Mouse (Mus musculus) megakaryocyte progenitor cell, adult 5-6 weeks (primary cell): Measurements from ENCODE around the gene Nmrk2. TPM values are rescaled to one million over a fixed set of nuclear protein-coding genes. Genes with fewer than 3 reads are reported as not detected.

Experiments
- ATAC-seq: replicated peaks from 2 replicates; pipeline ENCODE4 v1.8.0; 2016; ENCODE audit warnings: mild to moderate bottlenecking, moderate TSS enrichment, inconsistent platforms; ENCODE audit not compliant: poor library complexity
- total RNA-seq, 2 experiments: library from RNA; stranded (forward) in 1 of 2; stranded (reverse) in 1 of 2; fragments of 157-497, 149-512 nt in 1 of 2; fragments of 200-1000 nt in 1 of 2; gene quantifications; 2 replicates each; pipeline versions ENCODE4 v1.2.3 to v1.2.4; 2015 to 2017

Nmrk2 gene
- total RNA-seq, 2 experiments from 2014 or later, result not detected

DNA sequence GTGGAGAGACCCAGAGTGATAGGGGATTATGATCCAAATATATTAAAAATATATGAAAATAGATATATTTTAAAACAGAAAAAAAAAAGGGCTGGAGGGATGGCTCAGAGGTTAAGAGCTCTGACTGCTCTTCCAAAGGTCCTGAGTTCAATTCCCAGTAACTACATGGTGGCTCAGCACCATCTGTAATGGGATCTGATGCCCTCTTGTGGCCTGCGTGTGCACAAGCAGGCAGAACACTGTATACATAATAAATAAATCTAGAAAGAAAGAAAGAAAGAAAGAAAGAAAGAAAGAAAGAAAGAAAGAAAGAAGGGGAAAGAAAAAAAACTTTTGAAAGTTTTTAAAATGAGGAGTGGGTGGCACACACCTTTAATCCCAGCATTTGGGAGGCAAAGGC is 15.4 kb upstream of the Nmrk2 start:
- peak; percentile 45; the same call in 1 of the 2 replicates for ATAC-seq

GRCm38 (mm10) chr10:81216810-81217209 is 15.0 kb upstream of the Nmrk2 start:
- no peak for ATAC-seq

GRCm38 (mm10) chr10:81216260-81216659 is 14.4 kb upstream of the Nmrk2 start:
- 0 out of 2 replicates have a peak, but pooled peaks have one; percentile 24 for ATAC-seq

DNA sequence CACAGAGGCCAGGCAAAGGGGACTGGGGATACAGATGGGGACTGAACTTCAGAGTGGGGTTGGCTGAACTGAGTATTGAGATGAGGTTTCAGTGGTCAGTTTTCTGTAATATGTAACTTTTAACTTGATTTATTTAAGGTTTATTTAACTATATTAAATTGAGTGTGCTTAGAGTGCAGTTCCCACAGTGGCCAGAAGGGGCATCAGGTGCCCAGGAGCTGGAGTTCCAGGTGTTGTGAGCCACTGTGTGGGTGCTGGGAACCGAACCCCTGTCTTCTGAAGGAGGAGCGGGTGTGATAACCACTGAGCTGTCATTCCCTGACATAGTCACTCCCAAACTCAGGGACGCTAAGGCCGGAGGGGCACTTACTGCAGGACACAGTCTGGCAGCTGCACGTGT is 8.3 kb upstream of the Nmrk2 start:
- ATAC-seq, result no peak

DNA sequence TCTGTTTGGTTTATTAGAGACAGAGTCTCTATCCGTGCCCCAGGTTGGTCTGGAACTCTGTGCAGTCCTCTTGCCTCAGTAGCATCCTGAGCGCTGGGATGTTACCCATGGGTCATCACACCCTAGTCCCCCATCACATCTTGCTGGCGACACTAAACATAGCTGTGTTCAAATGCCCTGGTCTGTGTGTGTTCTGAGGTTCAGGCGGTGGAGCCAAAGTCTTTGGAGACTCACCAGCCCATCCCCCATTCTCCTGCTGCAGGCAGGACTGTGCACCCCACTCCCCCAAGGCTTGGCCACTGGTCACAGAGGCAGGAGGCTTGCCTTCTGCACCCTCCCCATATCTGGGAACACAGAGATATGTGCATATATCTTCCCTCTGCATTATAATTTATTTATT is 2.3 kb upstream of the Nmrk2 start:
- no peak for ATAC-seq

GRCm38 (mm10) chr10:81202978-81203720 is 1.3 kb upstream of the Nmrk2 start:
- ATAC-seq, result peak; percentile 92

DNA sequence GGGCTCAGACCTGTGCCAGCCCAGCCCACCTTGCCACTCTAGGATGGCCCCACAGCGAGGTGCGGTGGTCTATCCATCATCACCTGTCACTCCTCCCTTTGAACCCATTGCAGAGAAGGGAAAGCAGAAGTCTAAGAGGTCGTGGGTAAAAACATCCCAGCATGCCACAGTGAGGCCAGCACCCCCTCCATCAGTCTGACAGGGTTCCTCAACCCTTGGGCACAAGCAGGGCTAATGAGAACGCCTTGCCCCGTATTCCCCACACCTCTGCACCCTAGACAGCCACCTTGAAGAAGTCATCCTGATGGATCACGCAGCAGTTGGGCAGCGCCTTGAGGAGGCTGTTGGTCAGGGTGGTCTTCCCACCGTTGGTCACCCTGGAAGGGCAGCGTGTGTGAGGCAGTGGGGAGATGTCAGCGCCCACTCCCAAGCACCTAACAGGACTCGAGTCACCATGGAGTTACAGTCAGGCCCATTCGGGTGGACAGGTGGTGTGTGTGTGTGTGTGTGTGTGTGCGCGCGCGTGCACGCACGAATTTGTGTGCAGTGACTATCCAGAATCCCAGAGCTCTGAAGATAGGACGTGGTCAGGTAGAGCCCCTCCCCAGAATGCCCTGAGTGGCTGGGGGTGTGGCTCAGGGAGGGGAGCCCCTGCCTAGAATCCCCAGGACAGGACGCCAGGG is 1.1 kb downstream of the Nmrk2 start:
- ATAC-seq, result no peak

DNA sequence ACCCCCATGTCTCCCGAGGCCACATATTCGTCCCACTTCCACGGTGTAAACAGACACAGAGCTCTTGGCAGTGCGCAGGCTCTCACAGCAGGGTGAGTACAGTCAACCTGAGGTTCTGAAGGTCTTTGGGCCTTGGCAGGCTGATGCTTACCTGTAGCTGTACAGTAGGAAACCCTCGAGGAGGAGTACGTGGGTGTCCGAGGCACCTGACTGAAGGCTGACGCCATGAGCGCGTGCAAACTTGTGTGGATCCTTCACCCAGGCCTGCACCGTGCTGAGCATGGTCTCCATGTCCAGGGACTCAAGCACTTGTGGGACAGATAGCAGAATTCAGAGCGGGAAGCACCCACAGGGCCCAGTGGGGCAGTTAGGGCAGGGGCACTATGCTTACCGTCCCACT is 1.7 kb downstream of the Nmrk2 start:
- no peak for ATAC-seq

- ATAC-seq, result no peak
Measured at GRCm38 (mm10) chr10:81198990-81199389, 2.9 kb downstream of the Nmrk2 start.

DNA sequence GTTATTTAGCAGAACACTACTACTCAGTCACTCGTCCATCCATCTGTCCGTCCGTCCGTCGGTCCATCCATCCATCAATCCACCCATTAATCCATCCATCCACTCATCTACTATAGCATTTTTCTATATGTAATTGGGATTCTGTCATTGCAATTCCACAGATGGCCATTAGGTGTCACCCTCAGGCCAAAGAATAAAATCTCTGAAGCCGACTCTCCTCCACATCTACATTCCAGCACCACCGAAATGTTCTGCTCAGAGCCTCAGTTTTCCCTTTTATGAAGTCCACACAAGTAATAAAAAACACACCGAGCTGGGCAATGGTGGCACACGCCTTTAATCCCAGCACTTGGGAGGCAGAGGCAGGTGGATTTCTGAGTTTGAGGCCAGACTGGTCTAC is 3.6 kb downstream of the Nmrk2 start:
- peak; percentile 70 for ATAC-seq

GRCm38 (mm10) chr10:81197305-81197704 is 4.5 kb downstream of the Nmrk2 start:
- ATAC-seq, result no peak

DNA sequence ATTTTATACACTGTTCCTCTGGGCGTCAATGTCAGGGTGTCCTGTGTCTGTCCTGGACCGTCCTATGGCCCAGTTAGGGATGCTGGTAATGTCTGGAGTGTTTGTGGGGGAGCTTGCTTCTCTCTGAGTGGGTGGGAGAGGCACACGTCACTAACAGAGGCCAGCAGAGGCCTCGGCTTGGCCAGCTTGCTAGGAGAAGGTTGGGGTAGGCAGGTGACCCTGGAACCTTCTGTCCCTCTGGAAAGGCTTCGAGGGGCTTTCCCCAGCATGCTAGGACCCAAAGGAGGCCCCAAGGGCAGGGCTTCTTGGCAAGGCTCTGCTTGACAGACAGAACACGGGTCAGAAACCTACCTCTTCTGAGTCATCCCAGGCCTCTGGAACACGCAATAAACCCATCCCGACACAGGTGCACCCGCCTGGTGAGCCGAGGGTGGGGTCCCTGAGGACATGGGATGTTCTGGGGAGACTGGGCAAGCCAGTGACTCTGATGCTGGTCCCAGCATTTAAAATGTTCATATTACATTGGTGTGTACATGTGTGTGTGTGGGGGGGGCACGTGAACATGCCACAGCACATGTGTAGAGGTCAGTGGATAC is 5.3 kb downstream of the Nmrk2 start:
- no peak for ATAC-seq

GRCm38 (mm10) chr10:81195300-81195699 is 6.6 kb downstream of the Nmrk2 start:
- no peak for ATAC-seq

DNA sequence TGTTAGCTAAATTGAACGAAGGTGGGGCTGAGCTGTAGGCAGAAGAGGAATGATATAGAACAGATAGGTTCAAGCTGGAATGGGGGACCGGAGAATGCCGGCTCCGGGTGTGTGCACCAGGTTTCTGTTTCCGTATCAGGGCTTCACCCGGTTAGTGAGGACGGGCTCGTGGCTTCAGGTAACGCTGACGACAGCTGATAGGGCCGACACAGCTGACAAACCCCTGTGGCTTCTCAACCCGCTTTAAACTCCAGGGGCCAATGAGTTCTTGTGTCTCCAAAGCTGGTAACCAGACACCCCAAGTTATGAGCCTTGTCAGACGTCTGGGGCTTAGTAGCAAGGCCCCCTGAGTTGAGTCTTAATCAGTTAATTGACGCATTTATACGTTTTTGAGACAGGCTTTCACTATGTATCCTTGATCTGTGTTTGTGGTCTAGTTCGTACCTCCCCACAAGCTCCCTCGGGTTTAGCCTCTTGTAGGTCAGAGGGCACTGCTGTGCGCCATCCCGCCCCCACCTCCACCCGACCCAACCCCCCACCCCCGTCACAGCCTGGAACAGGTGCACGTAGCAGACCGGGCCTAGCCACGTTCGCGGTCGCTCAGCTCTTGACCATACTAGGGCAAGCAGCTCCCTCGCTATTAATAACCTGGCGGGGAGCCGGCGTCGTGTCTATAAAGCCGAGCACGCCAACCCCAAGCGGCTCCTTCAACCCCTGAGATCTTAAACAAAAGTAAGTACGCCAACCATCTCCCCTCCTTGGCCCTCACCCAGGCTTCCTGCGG is 7.7 kb downstream of the Nmrk2 start:
- ATAC-seq, result peak; percentile 3; the same call in 1 of the 2 replicates

GRCm38 (mm10) chr10:81192968-81193501 is 8.8 kb downstream of the Nmrk2 start:
- peak; percentile 5; the same call in 1 of the 2 replicates for ATAC-seq

- ATAC-seq, result peak; percentile 56
Measured at GRCm38 (mm10) chr10:81192270-81192967, 9.4 kb downstream of the Nmrk2 start.

DNA sequence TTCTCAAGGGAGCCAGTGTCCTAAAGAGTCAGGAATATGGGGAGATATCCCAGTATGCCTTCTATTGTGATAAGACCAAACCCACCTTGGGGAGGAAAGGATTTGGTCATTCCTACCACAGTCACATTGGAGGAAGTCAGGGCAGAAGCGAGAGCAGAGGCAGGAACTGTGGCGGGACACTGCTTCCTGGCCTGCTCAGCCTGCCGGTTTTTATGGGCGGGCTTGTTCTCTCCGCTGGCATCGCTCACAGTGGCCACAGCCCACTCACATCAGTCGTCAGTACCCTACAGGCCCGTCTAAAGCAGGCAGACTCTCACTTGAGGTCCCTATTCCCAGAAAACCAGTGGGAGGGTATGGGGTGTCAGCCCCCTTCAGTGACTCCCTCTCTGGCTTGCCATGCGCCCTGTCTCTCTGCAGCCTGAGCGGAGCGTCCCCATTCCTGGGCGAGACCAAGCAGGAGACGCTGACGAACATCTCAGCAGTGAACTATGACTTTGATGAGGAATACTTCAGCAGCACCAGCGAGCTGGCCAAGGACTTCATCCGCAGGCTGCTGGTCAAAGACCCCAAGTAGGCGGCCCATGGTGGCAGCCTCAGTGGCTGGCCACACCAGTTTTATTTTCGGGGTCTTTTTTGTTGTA is 10.4 kb downstream of the Nmrk2 start:
- peak; percentile 15 for ATAC-seq

DNA sequence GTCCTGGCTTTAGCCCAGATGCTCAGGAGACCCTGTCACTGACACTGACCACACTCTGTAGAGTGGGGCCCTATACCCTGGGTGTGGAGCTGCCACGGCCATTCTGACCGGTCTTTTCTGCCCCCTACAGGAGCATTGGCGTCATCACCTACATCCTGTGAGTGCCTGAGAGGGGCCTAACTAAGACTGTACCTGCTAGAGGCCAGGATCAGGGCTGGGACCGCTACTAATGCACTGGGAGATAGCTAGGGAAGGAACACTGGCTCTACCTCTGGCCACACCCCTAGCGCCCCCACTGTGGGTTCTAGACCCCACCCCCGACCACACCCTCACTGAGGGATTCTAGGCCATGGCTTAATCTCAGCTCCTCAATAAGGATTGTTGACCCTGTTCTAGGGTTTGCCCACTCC is 10.9 kb downstream of the Nmrk2 start:
- ATAC-seq, result no peak

DNA sequence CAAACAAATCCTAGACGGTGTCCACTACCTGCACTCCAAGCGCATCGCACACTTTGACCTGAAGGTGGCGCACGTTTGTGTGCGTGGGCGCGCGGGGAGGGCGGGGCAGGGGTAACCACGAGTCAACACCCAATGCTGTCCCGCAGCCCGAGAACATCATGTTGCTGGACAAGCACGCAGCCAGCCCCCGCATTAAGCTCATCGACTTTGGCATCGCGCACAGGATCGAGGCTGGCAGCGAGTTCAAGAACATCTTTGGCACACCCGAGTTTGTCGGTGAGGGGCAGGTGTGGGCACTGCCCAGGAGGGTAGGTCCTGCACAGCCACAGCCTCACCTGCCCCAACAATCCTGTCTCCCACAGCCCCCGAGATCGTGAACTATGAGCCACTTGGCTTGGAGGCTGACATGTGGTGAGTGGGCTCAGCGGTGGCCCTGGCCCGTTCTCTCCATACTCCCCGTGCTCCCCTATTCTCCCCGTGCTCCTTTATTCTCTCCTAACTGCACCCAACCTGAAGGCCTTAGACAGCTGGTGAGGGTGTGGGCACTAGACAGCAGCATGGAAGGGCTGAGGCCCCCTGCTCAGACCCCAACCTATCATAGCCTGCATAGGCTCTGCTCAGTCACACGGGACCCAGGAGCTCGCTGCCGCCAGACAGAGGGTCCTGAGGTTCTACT is 11.5 kb downstream of the Nmrk2 start:
- peak; percentile 27 for ATAC-seq
